In genomic region chr4:129236236-129236813, GRCm38 (mm10) we compare ENCODE assay signal across 19 mouse cellular contexts. TPM values are rescaled to one million over a fixed set of nuclear protein-coding genes. Genes with fewer than 3 reads are reported as not detected.
DNase-seq lines count a peak whose midpoint lies in the region; ATAC-seq and TF ChIP-seq lines count a peak whose summit lies in the region.
"Had no signal": no experiment of that assay in that cellular context is flagged by ENCODE, and none has a peak within 500 bp of the region (broad histone marks: within the 10 kb centered on the region; RNA-seq: fewer than 3 reads in every experiment).

No protein-coding gene starts in this region.

- no peak for ATAC-seq in kidney, embryonic 16.5 days (ENCODE audit: low FRiP score, low TSS enrichment)
- no peak for ATAC-seq in intestine, embryonic 16.5 days
- ATAC-seq: forebrain, embryonic 14.5 days; midbrain, embryonic 16.5 days; Patski had no signal

- TF ChIP-seq CTCF in left cerebral cortex, adult 2 months (IDR thresholded peaks at IDR 0.05) = no peak

- H3K9me3 ChIP-seq in kidney, embryonic 16.5 days (ENCODE audit: low read length) = no peaks in the 10 kb centered on the region
- no peaks in the 10 kb centered on the region for H3K9me3 ChIP-seq in intestine, embryonic 16.5 days (ENCODE audit: control insufficient read depth, low read length)
- H3K9me3 ChIP-seq: embryonic facial prominence, embryonic 12.5 days; heart, embryonic 10.5 days; limb, embryonic 15.5 days; neural tube, embryonic 12.5 days had no signal

- no peak overlapping the region for H3K4me3 ChIP-seq in kidney, embryonic 16.5 days (ENCODE audit: low read length)
- no peak overlapping the region for H3K4me3 ChIP-seq in intestine, embryonic 16.5 days (ENCODE audit: low read length)
- H3K4me3 ChIP-seq in left cerebral cortex, adult 2 months = no peak overlapping the region
- H3K4me3 ChIP-seq: embryonic facial prominence, embryonic 12.5 days; gastrocnemius, adult 2 months; heart, embryonic 10.5 days; neural tube, embryonic 12.5 days had no signal

- intact Hi-C loops in left cerebral cortex, adult 2 months (cut with DNase I) = loop anchor here (5.0 kb wide), 1 partner anchor 41 kb away; no protein-coding TSS in a partner anchor

- peak overlapping the region; percentile 28; the same call in 1 of the 2 replicates for H3K9ac ChIP-seq in kidney, embryonic 16.5 days (replicated peaks; ENCODE audit: low read length)
- peak overlapping the region; percentile 80; the same call in 1 of the 2 replicates for H3K9ac ChIP-seq in intestine, embryonic 16.5 days (ENCODE audit: low read depth, low read length)
- H3K9ac ChIP-seq: embryonic facial prominence, embryonic 12.5 days; limb, embryonic 15.5 days; neural tube, embryonic 12.5 days had no signal

- WGBS in kidney, embryonic 16.5 days = 75% methylated on average over 8 of the region's 8 CpGs
- 63% methylated on average over 8 of the region's 8 CpGs for WGBS in intestine, embryonic 16.5 days

- no peaks in the 10 kb centered on the region for H3K27me3 ChIP-seq in kidney, embryonic 16.5 days (ENCODE audit: insufficient read depth, low read length)
- no peaks in the 10 kb centered on the region for H3K27me3 ChIP-seq in intestine, embryonic 16.5 days (replicated peaks; ENCODE audit: control insufficient read depth, insufficient read depth, low read length)
- H3K27me3 ChIP-seq: embryonic facial prominence, embryonic 12.5 days; limb, embryonic 15.5 days; neural tube, embryonic 12.5 days; Patski had no signal

- H3K4me2 ChIP-seq in kidney, embryonic 16.5 days (replicated peaks; ENCODE audit: low read depth, low read length) = peak overlapping the region; percentile 90
- H3K4me2 ChIP-seq in intestine, embryonic 16.5 days (ENCODE audit: low read depth, low read length) = peak overlapping the region; percentile 99

- H3K36me3 ChIP-seq in kidney, embryonic 16.5 days (ENCODE audit: insufficient read depth, low read length) = no peaks in the 10 kb centered on the region
- no peaks in the 10 kb centered on the region for H3K36me3 ChIP-seq in intestine, embryonic 16.5 days (ENCODE audit: control insufficient read depth, insufficient read depth, low read length)
- H3K36me3 ChIP-seq: embryonic facial prominence, embryonic 12.5 days; heart, embryonic 10.5 days; limb, embryonic 15.5 days; neural tube, embryonic 12.5 days had no signal

- no peak for DNase-seq in kidney, postnatal 4 days
- peak; percentile 47 for DNase-seq in urinary bladder, postnatal 14 days (ENCODE audit: low spot score)
- DNase-seq in urinary bladder, postnatal 4 days (ENCODE audit: low spot score in 2 of 2) = no peak
- DNase-seq in right cerebral cortex, postnatal 36 days (ENCODE audit: low spot score in 2 of 2) = no peak
- no peak for DNase-seq in left cerebral cortex, adult 2 months (ENCODE audit: extremely low spot score in 1 of 2, low spot score in 2 of 2)
- DNase-seq: adrenal gland, adult 8-10 months; cerebellum, postnatal 25 days; gastrocnemius, adult 2 months; spleen, adult 18-20 months; thymus, adult 18-20 months had no signal

- peak overlapping the region; percentile 87; the same call in 1 of the 2 replicates for H3K27ac ChIP-seq in kidney, embryonic 16.5 days (ENCODE audit: low read length)
- H3K27ac ChIP-seq in intestine, embryonic 16.5 days (ENCODE audit: low read length) = peak overlapping the region; percentile 90
- no peak overlapping the region for H3K27ac ChIP-seq in left cerebral cortex, adult 2 months
- H3K27ac ChIP-seq: embryonic facial prominence, embryonic 12.5 days; gastrocnemius, adult 2 months; heart, embryonic 10.5 days; neural tube, embryonic 12.5 days had no signal

- H3K4me1 ChIP-seq in kidney, embryonic 16.5 days (ENCODE audit: insufficient read depth, low read length) = peaks cover 68% of the 10 kb centered on the region
- H3K4me1 ChIP-seq in intestine, embryonic 16.5 days (ENCODE audit: control insufficient read depth, insufficient read depth, low read length) = peaks cover 71% of the 10 kb centered on the region

RNA-seq across cellular contexts. Expression of gene C77080, which starts 24.9 kb away (rescaled TPM):
- polyA plus RNA-seq in kidney, embryonic 16.5 days (2015; fragmentation: Nextera tagmentation; extraction: Ambion mirVana) = 9.3 and 10.4 TPM in 2 replicates
- 6.5 and 7.5 TPM in 2 replicates for polyA plus RNA-seq in intestine, embryonic 16.5 days (2015; fragmentation: Nextera tagmentation; extraction: Ambion mirVana)
- 10 to 100 TPM; 22.5 to 25.9 TPM for total RNA-seq in left cerebral cortex, adult 2 months (2021)

RNA-seq across cellular contexts. Expression of gene Yars, which starts 46.8 kb away (rescaled TPM):
- 85.0 and 89.6 TPM in 2 replicates for polyA plus RNA-seq in kidney, embryonic 16.5 days (2015; fragmentation: Nextera tagmentation; extraction: Ambion mirVana)
- 104 and 107 TPM in 2 replicates for polyA plus RNA-seq in intestine, embryonic 16.5 days (2015; fragmentation: Nextera tagmentation; extraction: Ambion mirVana)
- 10 to 100 TPM; 87.4 to 93.1 TPM for total RNA-seq in left cerebral cortex, adult 2 months (2021)

RNA-seq across cellular contexts. Expression of gene S100pbp, which starts 46.8 kb away (rescaled TPM):
- polyA plus RNA-seq in kidney, embryonic 16.5 days (2015; fragmentation: Nextera tagmentation; extraction: Ambion mirVana) = 23.2 and 25.6 TPM in 2 replicates
- polyA plus RNA-seq in intestine, embryonic 16.5 days (2015; fragmentation: Nextera tagmentation; extraction: Ambion mirVana) = 10.3 and 10.9 TPM in 2 replicates
- total RNA-seq in left cerebral cortex, adult 2 months (2021) = 10 to 100 TPM; 33.9 to 34.5 TPM

RNA-seq across cellular contexts. Expression of gene Sync, which starts 51.1 kb away (rescaled TPM):
- polyA plus RNA-seq in kidney, embryonic 16.5 days (2015; fragmentation: Nextera tagmentation; extraction: Ambion mirVana) = 1.2 and 1.3 TPM in 2 replicates
- 1.1 and 1.3 TPM in 2 replicates for polyA plus RNA-seq in intestine, embryonic 16.5 days (2015; fragmentation: Nextera tagmentation; extraction: Ambion mirVana)
- 1 to 10 TPM; 1.8 to 2.2 TPM for total RNA-seq in left cerebral cortex, adult 2 months (2021)
